Mouse (Mus musculus): ENCODE measurements at regions not wholly inside any gene's neighbourhood (a gene's known extent, or its start where the extent isn't known, plus 50 kb on each side); places are given as distances from the start of the nearest gene placed in this dataset.

- DNase-seq (ENCODE audit: low spot score in 2 of 2) = no peak
Observed at GRCm38 (mm10) chr8:32958331-32958730, 470.2 kb upstream of the 5930422O12Rik start.

- no peak for DNase-seq (ENCODE audit: low spot score in 2 of 2)
Observed at GRCm38 (mm10) chr8:32958855-32959254, 469.7 kb upstream of the 5930422O12Rik start.

- DNase-seq (ENCODE audit: low spot score in 2 of 2) = no peak
Observed at GRCm38 (mm10) chr8:32959326-32960064, 469.0 kb upstream of the 5930422O12Rik start.

GRCm38 (mm10) chr8:32990216-32990615 lies 438.3 kb upstream of the 5930422O12Rik start:
- no peak for DNase-seq (ENCODE audit: low spot score in 2 of 2)

GRCm38 (mm10) chr8:33003967-33004564 lies 424.4 kb upstream of the 5930422O12Rik start:
- DNase-seq (ENCODE audit: low spot score in 2 of 2) = no peak

GRCm38 (mm10) chr8:33004570-33004969 lies 423.9 kb upstream of the 5930422O12Rik start:
- DNase-seq (ENCODE audit: low spot score in 2 of 2) = no peak

GRCm38 (mm10) chr8:33010106-33010505 lies 418.4 kb upstream of the 5930422O12Rik start:
- DNase-seq (ENCODE audit: low spot score in 2 of 2) = no peak

GRCm38 (mm10) chr8:33012784-33013183 lies 415.7 kb upstream of the 5930422O12Rik start:
- no peak for DNase-seq (ENCODE audit: low spot score in 2 of 2)

- no peak for DNase-seq (ENCODE audit: low spot score in 2 of 2)
Observed at GRCm38 (mm10) chr8:33015861-33016260, 412.6 kb upstream of the 5930422O12Rik start.

- DNase-seq (ENCODE audit: low spot score in 2 of 2) = no peak
Observed at GRCm38 (mm10) chr8:33026973-33027372, 401.5 kb upstream of the 5930422O12Rik start.

GRCm38 (mm10) chr8:33029453-33029852 lies 399.1 kb upstream of the 5930422O12Rik start:
- DNase-seq (ENCODE audit: low spot score in 2 of 2) = peak in 1 of 2 experiments; percentile 38

- DNase-seq (ENCODE audit: low spot score in 2 of 2) = no peak
Observed at GRCm38 (mm10) chr8:33052017-33052416, 376.5 kb upstream of the 5930422O12Rik start.

- DNase-seq (ENCODE audit: low spot score in 2 of 2) = no peak
Observed at GRCm38 (mm10) chr8:33065566-33065965, 362.9 kb upstream of the 5930422O12Rik start.

GRCm38 (mm10) chr8:33066168-33066567 lies 362.3 kb upstream of the 5930422O12Rik start:
- no peak for DNase-seq (ENCODE audit: low spot score in 2 of 2)

GRCm38 (mm10) chr8:33067453-33068039 lies 361.0 kb upstream of the 5930422O12Rik start:
- no peak for DNase-seq (ENCODE audit: low spot score in 2 of 2)

GRCm38 (mm10) chr8:33068468-33068867 lies 360.0 kb upstream of the 5930422O12Rik start:
- peak in 1 of 2 experiments; percentile 16 for DNase-seq (ENCODE audit: low spot score in 2 of 2)

- no peak for DNase-seq (ENCODE audit: low spot score in 2 of 2)
Observed at GRCm38 (mm10) chr8:33075186-33075585, 353.3 kb upstream of the 5930422O12Rik start.

GRCm38 (mm10) chr8:33076253-33076652 lies 352.3 kb upstream of the 5930422O12Rik start:
- no peak for DNase-seq (ENCODE audit: low spot score in 2 of 2)

GRCm38 (mm10) chr8:33078125-33078524 lies 350.4 kb upstream of the 5930422O12Rik start:
- no peak for DNase-seq (ENCODE audit: low spot score in 2 of 2)

GRCm38 (mm10) chr8:33079867-33080585 lies 348.5 kb upstream of the 5930422O12Rik start:
- no peak for DNase-seq (ENCODE audit: low spot score in 2 of 2)

GRCm38 (mm10) chr8:33081941-33082340 lies 346.6 kb upstream of the 5930422O12Rik start:
- no peak for DNase-seq (ENCODE audit: low spot score in 2 of 2)

GRCm38 (mm10) chr8:33085461-33085860 lies 343.0 kb upstream of the 5930422O12Rik start:
- no peak for DNase-seq (ENCODE audit: low spot score in 2 of 2)
